Mouse (Mus musculus): ENCODE results near the gene Gp6.
A peak's percentile ranks its signal among the peaks of the same experiment; 100 is the strongest.

DNA sequence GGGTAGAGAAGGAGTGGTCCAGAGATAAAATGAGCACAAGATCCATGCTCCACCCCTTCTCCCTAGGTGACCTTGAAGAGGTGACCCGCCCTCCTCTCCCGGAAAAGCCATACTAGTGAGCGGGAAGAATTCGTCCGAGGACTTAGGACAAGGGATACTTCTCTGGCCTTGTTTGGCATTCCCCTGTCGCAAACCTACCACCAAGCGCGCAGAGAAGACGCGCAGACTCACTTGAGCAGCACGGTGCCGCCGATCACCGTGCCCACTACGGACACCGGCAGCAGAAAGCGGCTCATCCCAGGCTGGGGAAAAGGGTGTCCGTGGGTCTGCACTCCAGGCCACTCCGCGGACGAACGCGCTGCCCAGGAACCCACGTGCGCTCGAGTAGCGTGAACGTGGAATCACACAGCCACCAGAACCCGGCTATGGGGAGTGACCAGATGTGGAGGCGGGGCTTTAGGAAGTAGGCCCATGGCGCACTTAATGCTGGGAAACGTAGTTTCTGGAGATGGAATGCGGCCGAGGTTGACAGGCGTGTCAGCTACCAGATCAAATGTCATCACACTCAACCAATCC is 47.8 kb upstream of the Gp6 start, which contains the start of gene Rdh13:
- TF ChIP-seq CTCF (IDR thresholded peaks at IDR 0.05; ENCODE audit: borderline replicate concordance, insufficient read depth, low read depth, low read length) = no peak
- TF ChIP-seq POLR2A (IDR thresholded peaks at IDR 0.05; ENCODE audit: borderline replicate concordance, insufficient read depth, low read length) = peak; percentile 70

Measured in cerebellum, adult 2 months (tissue).